Mouse (Mus musculus): ENCODE results near the gene Snx10. TPM values are rescaled to one million over a fixed set of nuclear protein-coding genes. Genes with fewer than 3 reads are reported as not detected.

The Snx10 gene
- polyA plus RNA-seq, 1 experiment = 4.1 TPM

DNA sequence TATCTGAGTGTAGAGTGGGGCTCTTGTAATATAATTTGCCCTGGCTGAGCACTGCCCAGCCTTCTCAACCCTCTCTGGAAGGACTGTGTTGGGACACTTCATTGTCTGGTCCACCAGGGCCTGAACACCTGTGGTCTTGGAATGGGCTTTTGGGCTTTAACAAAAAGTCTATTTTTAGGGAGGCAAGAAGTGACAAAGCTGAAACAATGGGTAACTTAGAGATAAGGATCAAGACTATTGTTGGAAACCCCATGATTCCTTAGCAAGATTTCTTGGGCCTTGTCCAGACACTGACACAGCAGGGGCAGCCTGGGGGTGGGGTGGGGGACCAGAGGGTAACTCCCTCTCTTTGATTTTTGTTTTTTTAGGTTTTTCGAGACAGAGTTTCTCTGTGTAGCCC lies 12.8 kb upstream of the Snx10 start:
- Histone ChIP-seq H3K4me1 (ENCODE audit: control insufficient read depth, insufficient read depth, low read length) (no peaks in the 10 kb centered on the region), H3K27ac (ENCODE audit: insufficient read depth, low read depth, low read length) (no peak overlapping the region), H3K36me3 (ENCODE audit: control insufficient read depth, insufficient read depth, low read length) (no peaks in the 10 kb centered on the region), H3K27me3 (replicated peaks; ENCODE audit: control insufficient read depth, insufficient read depth, low read length) (no peaks in the 10 kb centered on the region), H3K4me3 (ENCODE audit: insufficient read depth, low read depth, low read length) (no peak overlapping the region)
- DNase-seq = no peak
- WGBS = 91% methylated on average over 1 of the region's 1 CpGs
- TF ChIP-seq CTCF (conservative IDR thresholded peaks at IDR 0.05; ENCODE audit: insufficient read depth, insufficient read length, low read depth, low read length) (no peak), POLR2A (IDR thresholded peaks at IDR 0.05; ENCODE audit: low read depth, low read length) (no peak)

DNA sequence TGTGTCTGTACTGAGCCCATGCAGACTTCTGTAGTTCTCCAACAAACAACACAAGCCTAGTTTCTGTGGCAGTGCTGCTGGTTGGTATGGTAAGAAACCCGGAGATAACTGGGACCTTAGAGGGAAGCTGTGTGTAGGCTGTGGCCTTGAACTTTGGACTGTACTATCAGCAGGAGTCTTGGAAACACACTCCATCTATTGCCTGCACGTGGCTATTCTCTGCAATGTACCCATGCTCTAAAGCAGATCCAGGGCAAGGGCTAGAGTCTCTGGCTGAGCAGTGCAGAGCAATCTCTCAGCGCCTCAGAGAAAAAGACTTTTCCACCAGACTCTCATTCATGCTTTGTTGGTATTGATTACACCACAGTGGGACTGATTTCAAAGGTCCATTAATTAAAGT lies 10.0 kb upstream of the Snx10 start:
- H3K27ac ChIP-seq (ENCODE audit: insufficient read depth, low read depth, low read length) = no peak overlapping the region

DNA sequence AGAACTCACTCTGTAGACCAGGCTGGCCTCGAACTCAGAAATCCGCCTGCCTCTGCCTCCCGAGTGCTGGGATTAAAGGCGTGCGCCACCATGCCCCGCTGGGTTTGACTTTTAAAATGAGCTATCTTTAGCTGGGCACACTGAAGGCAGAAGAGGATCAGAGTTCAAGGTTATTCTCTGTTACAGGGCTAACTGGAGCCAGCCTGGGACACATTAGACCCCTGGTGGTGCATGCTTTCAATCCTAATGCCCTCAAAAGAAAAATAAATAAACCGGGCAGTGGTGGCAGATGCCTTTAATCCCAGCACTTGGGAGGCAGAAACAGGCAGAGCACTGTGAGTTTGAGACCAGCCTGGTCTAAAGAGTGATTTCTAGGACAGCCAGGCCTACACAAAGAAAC lies 8.8 kb upstream of the Snx10 start:
- no peak for DNase-seq
- Histone ChIP-seq H3K36me3 (ENCODE audit: control insufficient read depth, insufficient read depth, low read length) (no peaks in the 10 kb centered on the region), H3K4me3 (ENCODE audit: insufficient read depth, low read depth, low read length) (no peak overlapping the region), H3K4me1 (ENCODE audit: control insufficient read depth, insufficient read depth, low read length) (no peaks in the 10 kb centered on the region), H3K27me3 (replicated peaks; ENCODE audit: control insufficient read depth, insufficient read depth, low read length) (no peaks in the 10 kb centered on the region), H3K27ac (ENCODE audit: insufficient read depth, low read depth, low read length) (no peak overlapping the region)
- TF ChIP-seq CTCF (conservative IDR thresholded peaks at IDR 0.05; ENCODE audit: insufficient read depth, insufficient read length, low read depth, low read length) (no peak), POLR2A (IDR thresholded peaks at IDR 0.05; ENCODE audit: low read depth, low read length) (no peak)
- WGBS = 95% methylated on average over 7 of the region's 7 CpGs

More for the DNA sequence above, 10.0 kb upstream of the Snx10 start:
- TF ChIP-seq POLR2A (IDR thresholded peaks at IDR 0.05; ENCODE audit: low read depth, low read length) (no peak), CTCF (conservative IDR thresholded peaks at IDR 0.05; ENCODE audit: insufficient read depth, insufficient read length, low read depth, low read length) (no peak)
- H3K36me3 ChIP-seq (ENCODE audit: control insufficient read depth, insufficient read depth, low read length) = no peaks in the 10 kb centered on the region
- no peak overlapping the region for H3K4me3 ChIP-seq (ENCODE audit: insufficient read depth, low read depth, low read length)
- WGBS = 65% methylated on average over 3 of the region's 3 CpGs
- no peaks in the 10 kb centered on the region for H3K4me1 ChIP-seq (ENCODE audit: control insufficient read depth, insufficient read depth, low read length)
- no peaks in the 10 kb centered on the region for H3K27me3 ChIP-seq (replicated peaks; ENCODE audit: control insufficient read depth, insufficient read depth, low read length)
- DNase-seq = no peak

DNA sequence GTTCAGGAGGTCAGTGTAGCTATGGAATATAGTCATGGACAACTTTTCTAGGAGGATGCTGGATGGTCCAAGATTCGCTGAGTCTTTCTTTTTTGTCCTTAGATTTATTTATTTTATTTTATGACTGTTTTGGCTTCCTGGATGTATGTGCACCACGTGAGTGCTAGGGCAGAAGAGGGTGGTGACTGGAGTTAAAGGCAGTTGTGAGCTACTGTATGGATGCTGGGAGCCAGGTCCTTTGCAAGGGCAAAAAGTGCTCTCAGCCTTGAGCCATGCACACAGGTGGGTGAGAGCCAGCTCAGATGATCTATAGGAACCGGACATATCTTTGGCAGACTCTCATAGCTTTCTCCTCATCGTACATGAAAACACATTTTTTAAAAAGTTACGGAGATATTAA lies 391 bp upstream of the Snx10 start:
- Histone ChIP-seq H3K27me3 (replicated peaks; ENCODE audit: control insufficient read depth, insufficient read depth, low read length) (no peaks in the 10 kb centered on the region), H3K27ac (ENCODE audit: insufficient read depth, low read depth, low read length) (no peak overlapping the region), H3K4me3 (ENCODE audit: insufficient read depth, low read depth, low read length) (no peak overlapping the region), H3K4me1 (ENCODE audit: control insufficient read depth, insufficient read depth, low read length) (no peaks in the 10 kb centered on the region), H3K36me3 (ENCODE audit: control insufficient read depth, insufficient read depth, low read length) (no peaks in the 10 kb centered on the region)
- DNase-seq = no peak
- TF ChIP-seq POLR2A (IDR thresholded peaks at IDR 0.05; ENCODE audit: low read depth, low read length) (no peak), CTCF (conservative IDR thresholded peaks at IDR 0.05; ENCODE audit: insufficient read depth, insufficient read length, low read depth, low read length) (no peak)
- WGBS = 25% methylated on average over 5 of the region's 5 CpGs

DNA sequence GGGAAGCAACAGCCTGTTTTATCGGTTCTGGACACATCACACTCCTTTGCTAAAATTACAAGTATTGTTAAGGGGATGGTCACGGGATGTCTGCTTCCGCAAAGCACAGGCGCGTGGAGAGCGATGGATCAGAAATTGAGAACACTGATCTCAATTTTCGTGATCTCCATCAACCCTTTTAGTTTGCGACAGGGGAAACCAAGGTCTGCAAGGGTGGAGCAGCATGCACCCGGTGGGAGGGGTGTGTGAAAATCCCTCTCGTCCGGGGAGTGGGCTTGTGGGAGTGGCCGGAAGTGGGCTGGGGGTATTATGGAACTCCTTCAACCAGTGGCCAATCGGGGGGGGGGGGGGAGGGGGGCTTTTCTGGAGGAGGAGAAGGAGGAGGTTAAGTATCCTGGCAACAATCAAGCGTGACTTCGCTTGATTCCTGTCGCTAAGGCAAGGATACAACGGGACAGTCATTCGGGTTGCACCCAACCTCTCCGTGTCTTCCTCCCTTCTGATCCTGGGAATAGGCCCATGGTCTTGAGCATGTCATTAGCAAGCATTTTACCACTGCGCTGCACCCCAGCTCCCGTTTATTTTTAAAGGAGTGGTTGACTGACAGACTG lies 725 bp downstream of the Snx10 start:
- no peak overlapping the region for H3K27ac ChIP-seq (ENCODE audit: insufficient read depth, low read depth, low read length)
- no peak for DNase-seq
- H3K4me3 ChIP-seq (ENCODE audit: insufficient read depth, low read depth, low read length) = peak overlapping the region; percentile 59
- H3K27me3 ChIP-seq (replicated peaks; ENCODE audit: control insufficient read depth, insufficient read depth, low read length) = no peaks in the 10 kb centered on the region
- no peak for TF ChIP-seq POLR2A (IDR thresholded peaks at IDR 0.05; ENCODE audit: low read depth, low read length)
- TF ChIP-seq CTCF (conservative IDR thresholded peaks at IDR 0.05; ENCODE audit: insufficient read depth, insufficient read length, low read depth, low read length) = no peak
- no peaks in the 10 kb centered on the region for H3K4me1 ChIP-seq (ENCODE audit: control insufficient read depth, insufficient read depth, low read length)
- H3K36me3 ChIP-seq (ENCODE audit: control insufficient read depth, insufficient read depth, low read length) = no peaks in the 10 kb centered on the region
- WGBS = 4% methylated on average over 21 of the region's 21 CpGs

DNA sequence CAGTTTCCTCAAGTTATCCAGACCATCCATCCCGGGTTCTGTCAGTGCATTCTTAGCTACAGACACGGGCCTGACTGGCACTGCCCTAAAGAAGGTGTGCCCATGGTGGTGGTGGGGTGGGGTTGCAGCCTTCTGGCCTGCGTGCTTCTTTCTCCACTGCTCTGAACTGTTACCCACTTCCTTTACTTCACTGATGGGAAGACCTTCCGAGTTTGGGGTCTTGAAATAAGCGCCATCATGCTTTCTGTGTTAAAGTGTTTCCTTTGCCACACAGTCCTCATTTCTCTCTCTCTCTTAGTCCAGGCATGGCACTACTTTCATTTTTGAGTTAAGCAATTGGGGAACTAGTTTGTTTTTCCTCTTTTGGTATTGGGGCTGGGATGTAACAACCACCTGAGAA lies 1.3 kb downstream of the Snx10 start:
- no peak for TF ChIP-seq CTCF (conservative IDR thresholded peaks at IDR 0.05; ENCODE audit: insufficient read depth, insufficient read length, low read depth, low read length)
- no peak for TF ChIP-seq POLR2A (IDR thresholded peaks at IDR 0.05; ENCODE audit: low read depth, low read length)
- WGBS = 48% methylated on average over 5 of the region's 5 CpGs
- H3K4me1 ChIP-seq (ENCODE audit: control insufficient read depth, insufficient read depth, low read length) = no peaks in the 10 kb centered on the region

DNA sequence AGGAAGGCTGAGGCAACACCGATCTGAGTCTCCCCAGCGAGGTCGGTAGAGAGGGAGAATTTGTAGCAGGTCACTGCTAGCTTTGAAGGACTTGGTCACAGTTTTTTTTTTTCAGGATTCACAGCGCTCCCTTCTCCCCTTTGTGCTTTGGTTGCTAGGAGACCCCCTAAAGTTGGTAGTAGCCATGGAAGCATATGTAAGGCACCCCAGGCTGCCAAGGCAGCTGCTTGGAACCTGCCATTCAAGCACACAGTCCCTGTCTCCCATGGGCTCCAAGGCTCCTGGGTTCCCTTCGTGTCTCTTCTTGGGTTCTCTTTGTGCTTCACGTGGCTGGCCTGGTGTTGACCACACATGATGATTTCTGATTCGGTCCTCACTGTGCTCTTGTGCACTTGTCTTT lies 5.8 kb downstream of the Snx10 start:
- Histone ChIP-seq H3K27me3 (replicated peaks; ENCODE audit: control insufficient read depth, insufficient read depth, low read length) (no peaks in the 10 kb centered on the region), H3K27ac (ENCODE audit: insufficient read depth, low read depth, low read length) (no peak overlapping the region), H3K4me3 (ENCODE audit: insufficient read depth, low read depth, low read length) (no peak overlapping the region), H3K36me3 (ENCODE audit: control insufficient read depth, insufficient read depth, low read length) (no peaks in the 10 kb centered on the region), H3K4me1 (ENCODE audit: control insufficient read depth, insufficient read depth, low read length) (no peaks in the 10 kb centered on the region)
- no peak for DNase-seq
- TF ChIP-seq POLR2A (IDR thresholded peaks at IDR 0.05; ENCODE audit: low read depth, low read length) (no peak), CTCF (conservative IDR thresholded peaks at IDR 0.05; ENCODE audit: insufficient read depth, insufficient read length, low read depth, low read length) (no peak)
- WGBS = 92% methylated on average over 7 of the region's 7 CpGs

More for the DNA sequence above, 1.3 kb downstream of the Snx10 start:
- no peak overlapping the region for H3K27ac ChIP-seq (ENCODE audit: insufficient read depth, low read depth, low read length)
- H3K36me3 ChIP-seq (ENCODE audit: control insufficient read depth, insufficient read depth, low read length) = no peaks in the 10 kb centered on the region
- H3K27me3 ChIP-seq (replicated peaks; ENCODE audit: control insufficient read depth, insufficient read depth, low read length) = no peaks in the 10 kb centered on the region
- no peak for DNase-seq
- H3K4me3 ChIP-seq (ENCODE audit: insufficient read depth, low read depth, low read length) = no peak overlapping the region

Data from kidney, adult 2 months (tissue).